Mouse (Mus musculus): ENCODE measurements around the gene Gm49322.

Gene Gm49322

DNA sequence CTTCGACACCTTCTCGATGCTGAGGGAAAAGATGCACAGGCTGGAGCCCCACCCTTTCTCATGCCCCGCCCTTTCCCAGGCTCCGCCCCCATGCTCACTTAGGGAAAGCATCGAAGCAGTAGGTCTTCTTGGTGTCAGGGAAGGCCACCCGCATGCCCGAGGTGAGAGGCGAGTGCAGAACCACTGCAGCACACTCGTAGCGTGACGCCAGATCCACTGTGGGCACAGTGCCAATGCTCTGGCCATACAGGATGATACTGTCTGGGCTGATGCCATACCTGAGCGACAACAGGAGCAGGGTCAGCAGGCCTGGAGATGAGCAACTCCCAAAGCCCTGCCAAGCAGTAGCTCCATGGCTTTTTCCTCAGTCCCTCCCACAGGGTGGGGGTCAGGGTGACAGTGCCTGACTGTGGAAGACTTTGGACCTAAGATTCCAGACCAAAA, 21.8 kb upstream of the Gm49322 start:
- DNase-seq (ENCODE audit: low spot score) = no peak

DNA sequence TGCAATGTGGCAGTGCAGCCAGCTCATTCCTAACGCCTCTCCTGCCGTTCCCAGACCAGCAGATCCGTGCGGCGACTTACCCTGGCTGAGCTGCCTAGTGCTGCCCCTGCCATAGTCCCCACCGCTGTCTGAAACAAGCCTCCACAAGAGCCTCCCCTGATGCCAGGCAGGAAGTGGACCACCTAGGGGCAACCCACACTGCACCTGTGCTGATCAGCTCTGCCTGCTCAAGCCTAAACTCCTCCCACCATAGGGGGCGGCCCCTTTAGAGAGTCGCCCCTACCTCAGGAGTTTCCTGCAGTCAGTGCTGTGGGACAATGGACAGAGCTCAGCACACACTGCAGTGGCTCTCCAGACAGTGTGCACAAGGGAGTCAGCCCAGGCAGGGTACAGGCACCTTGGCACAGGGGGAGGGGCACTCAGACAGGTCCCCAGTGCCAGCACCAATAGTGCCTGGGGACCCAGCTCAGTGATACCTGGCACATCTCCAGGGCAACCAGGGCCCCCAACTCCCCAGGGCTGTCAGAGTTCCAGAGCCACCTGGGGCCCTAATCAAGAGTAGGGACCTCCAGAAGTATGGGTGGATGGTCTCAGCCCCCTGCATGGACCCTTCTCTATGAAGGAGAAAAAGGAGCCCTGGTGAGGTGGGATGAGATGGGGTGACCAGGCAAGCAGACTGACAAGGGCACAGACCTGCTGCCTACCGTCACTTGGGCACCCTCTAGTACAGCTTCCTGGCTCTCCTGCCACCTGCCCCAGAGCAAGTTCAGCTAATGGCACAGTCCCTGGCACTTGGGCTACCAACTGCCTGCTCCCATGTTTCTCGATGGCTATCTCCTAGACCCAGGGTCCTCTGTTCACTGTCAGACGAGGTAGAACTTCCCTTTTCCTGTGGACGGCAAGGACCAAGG, 20.9 kb upstream of the Gm49322 start:
- no peak for DNase-seq (ENCODE audit: low spot score)

GRCm38 (mm10) chr10:80585581-80585980, 20.2 kb upstream of the Gm49322 start:
- no peak for DNase-seq (ENCODE audit: low spot score)

GRCm38 (mm10) chr10:80586407-80587304, 19.2 kb upstream of the Gm49322 start:
- DNase-seq (ENCODE audit: low spot score) = no peak

DNA sequence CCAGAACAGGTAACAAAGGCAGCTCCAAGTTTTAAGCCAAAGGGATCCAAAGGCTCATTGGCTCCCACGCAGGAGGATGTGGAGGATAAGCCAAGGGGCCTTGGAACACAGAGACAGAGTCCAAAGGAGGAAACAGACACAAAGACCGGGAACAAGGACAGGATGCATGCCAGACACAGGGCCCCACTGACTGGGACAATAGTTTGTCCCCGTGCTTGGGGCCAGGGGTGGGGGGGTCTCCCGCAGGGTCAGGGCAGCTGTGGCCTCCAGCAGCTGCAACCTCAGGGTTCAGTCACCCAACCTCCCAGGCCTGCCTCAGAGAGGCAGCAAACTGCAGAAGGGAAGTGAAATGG, 18.5 kb upstream of the Gm49322 start:
- DNase-seq (ENCODE audit: low spot score) = no peak

- DNase-seq (ENCODE audit: low spot score) = no peak
Observed at GRCm38 (mm10) chr10:80589127-80589878, 16.5 kb upstream of the Gm49322 start.

DNA sequence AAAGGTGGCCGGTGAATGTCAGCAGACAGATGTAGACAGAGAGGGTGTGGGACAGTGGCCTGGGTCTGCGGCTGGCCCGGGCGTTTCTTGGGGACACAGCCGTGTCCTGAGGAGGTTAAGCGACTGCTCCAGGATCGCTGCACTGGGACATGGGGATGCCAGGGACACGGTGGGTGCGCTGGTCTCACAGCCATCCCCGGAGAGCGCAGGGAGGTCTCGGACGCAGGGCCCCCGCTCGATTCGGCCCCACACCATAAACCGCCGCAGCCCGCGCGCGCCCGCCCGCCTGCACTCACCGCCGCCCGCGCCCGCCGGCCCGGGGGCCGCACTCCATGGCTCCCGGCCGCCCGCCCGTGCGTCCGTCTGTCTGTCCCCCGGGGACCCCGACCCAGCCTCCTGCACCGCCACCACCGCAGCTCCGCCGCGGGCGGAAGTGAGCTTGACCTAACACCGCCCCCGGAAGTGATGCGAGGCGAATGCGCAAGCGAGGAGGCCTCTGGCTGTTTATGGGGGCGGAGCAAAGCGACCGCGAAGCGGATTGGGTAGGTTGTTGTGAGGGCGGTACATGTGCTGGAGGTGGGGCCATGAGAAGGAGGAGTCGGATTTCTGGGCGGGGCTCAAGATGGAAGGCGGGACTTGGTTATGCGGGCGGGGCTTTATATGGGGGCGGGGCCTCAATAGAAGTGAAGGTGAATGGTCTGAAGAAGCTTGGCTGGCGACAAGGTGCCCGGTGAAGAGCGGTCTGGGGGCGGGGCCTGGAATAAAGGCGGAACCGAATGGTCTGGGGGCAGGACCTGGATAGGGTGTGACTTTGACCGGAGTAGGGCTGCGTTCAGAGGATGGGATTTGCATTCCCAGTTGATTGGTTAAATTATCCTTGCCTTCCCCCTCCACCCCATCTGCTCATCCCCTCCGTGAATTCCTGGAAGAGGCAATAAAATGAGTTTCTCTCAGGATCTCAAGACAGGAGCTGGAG, 15.7 kb upstream of the Gm49322 start, which contains the start of gene Abhd17a:
TSS of gene Abhd17a (minus strand) at position 463 of the 976 bp plus-strand sequence.
- peak; percentile 97 for DNase-seq (ENCODE audit: low spot score)

GRCm38 (mm10) chr10:80596318-80596717, 9.5 kb upstream of the Gm49322 start:
- no peak for DNase-seq (ENCODE audit: low spot score)

GRCm38 (mm10) chr10:80602698-80603325, 3.0 kb upstream of the Gm49322 start, which contains the start of the genes Scamp4 and Adat3:
Gene Scamp4, plus strand, starts transcription at chr10:80602872.
Gene Adat3, plus strand, starts transcription at chr10:80602880.
- DNase-seq (ENCODE audit: low spot score) = peak; percentile 94

- DNase-seq (ENCODE audit: low spot score) = no peak
Observed at GRCm38 (mm10) chr10:80603364-80603763, 2.5 kb upstream of the Gm49322 start.

DNA sequence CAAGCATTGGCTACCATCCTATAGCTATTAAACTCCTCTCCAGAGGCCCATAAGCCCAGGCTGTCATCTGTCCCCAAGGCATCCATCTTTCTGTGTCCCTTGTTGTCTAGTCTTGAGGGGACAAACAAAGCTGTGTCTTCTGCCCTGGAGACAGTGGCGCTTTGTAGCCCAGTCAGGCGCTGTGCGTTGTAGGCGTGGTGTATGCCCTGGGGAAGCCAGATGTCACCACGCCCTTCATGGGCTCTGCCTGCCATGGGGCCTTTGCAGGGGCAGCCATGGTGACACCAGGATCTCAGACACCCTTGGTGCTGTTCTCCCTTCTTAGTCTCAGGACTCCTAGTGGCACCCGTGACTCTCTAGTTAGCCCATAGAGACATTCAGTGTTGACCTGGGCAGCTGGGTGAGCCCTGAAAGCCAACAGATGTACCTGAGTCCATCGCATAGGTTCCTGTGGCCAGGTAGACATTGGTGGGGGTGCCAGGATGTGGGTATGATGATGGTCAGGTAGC, 1.8 kb upstream of the Gm49322 start:
- DNase-seq (ENCODE audit: low spot score) = no peak

- DNase-seq (ENCODE audit: low spot score) = no peak
Observed at GRCm38 (mm10) chr10:80604988-80605387, 833 bp upstream of the Gm49322 start.

DNA sequence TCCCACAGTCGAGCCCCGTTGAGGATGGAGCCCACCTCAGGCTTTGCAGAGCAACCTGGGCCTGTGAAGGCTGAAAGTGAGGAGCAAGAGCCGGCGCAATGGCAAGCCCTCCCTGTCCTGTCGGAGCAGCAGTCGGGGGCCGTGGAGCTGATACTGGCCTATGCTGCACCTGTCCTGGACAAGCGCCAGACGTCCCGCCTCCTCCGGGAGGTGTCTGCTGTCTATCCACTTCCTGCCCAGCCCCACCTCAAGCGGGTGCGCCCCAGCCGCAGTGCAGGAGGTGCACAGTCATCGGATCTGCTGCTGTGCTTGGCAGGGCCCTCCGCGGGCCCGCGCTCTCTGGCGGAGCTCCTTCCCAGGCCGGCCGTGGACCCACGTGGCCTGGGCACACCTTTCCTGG, 485 bp downstream of the Gm49322 start:
- DNase-seq (ENCODE audit: low spot score) = no peak

GRCm38 (mm10) chr10:80606737-80607350, 1.0 kb downstream of the Gm49322 start:
- DNase-seq (ENCODE audit: low spot score) = no peak

- no peak for DNase-seq (ENCODE audit: low spot score)
Observed at GRCm38 (mm10) chr10:80608435-80608834, 2.6 kb downstream of the Gm49322 start.

- DNase-seq (ENCODE audit: low spot score) = no peak
Observed at GRCm38 (mm10) chr10:80609269-80609924, 3.6 kb downstream of the Gm49322 start.

GRCm38 (mm10) chr10:80610116-80610785, 4.4 kb downstream of the Gm49322 start:
- DNase-seq (ENCODE audit: low spot score) = no peak

DNA sequence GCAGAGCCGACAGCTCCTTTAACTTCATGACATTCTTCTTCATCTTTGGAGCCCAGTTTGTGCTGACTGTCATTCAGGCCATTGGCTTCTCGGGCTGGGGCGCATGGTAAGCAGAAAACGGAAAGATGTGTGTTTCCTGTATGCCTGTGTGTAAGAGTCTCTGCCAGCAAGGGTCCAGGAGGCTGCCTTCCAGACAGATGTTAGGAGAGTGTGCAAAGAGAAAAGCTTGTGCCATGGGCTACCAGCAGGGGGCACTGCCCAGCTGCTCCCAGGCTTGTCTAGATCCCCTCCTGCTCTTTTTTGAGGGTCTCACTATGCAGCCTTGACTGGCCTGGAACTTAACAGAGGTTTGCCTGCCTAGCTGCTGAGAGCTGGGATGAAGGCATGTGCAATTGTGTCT, 5.2 kb downstream of the Gm49322 start:
- peak; percentile 43 for DNase-seq (ENCODE audit: low spot score)
